Mouse (Mus musculus): Measurements from ENCODE around the gene Zc3h12d.

DNA sequence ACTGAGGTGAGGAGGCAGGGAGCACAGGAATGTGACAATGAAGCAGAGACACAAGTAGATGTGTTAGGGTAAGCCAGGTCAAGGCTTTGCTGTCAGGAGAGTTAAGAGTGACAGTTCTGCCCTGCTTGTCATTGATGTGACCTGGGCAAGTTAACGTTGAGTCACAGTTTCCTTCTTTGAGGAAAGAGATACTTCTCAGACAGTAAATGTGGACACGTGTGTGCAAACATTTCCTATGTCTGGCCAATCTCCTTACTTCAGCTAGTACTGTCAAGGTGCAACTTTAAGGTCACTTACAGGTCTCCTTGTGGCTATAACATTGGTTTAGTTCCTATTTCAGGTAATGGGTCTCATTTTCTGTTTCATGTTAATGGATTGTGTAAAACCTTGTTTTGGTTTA, 15.8 kb upstream of the Zc3h12d start:
- no peak for TF ChIP-seq NELFE (IDR thresholded peaks at IDR 0.05; ENCODE audit: low read depth, low read length)
- no peak for TF ChIP-seq USF1 (IDR thresholded peaks at IDR 0.05; ENCODE audit: low read depth, low read length)
- TF ChIP-seq CTCF (conservative IDR thresholded peaks at IDR 0.05 in 1 of 2, IDR thresholded peaks at IDR 0.05 in 1 of 2; ENCODE audit: low read depth in 2 of 2, low read length in 2 of 2): no peak
- no peak for TF ChIP-seq RCOR1 (conservative IDR thresholded peaks at IDR 0.05; ENCODE audit: low read depth, low read length)
